Mouse (Mus musculus) erythroblast, embryonic 14.5 days (primary cell): ENCODE data around the gene Kctd7. TPM values are rescaled to one million over a fixed set of nuclear protein-coding genes. Genes with fewer than 3 reads are reported as not detected.

Experiments used
- H3K27me3 ChIP-seq: 2 replicates; pipeline ENCODE4 v1.6.1; 2012; ENCODE audit warnings: inconsistent platforms; ENCODE audit not compliant: control insufficient read depth
- H3K36me3 ChIP-seq: 2 replicates; pipeline ENCODE4 v1.6.1; 2012; ENCODE audit warnings: mild to moderate bottlenecking, inconsistent platforms; ENCODE audit not compliant: control insufficient read depth
- H3K4me1 ChIP-seq: 2 replicates; pipeline ENCODE4 v1.6.1; 2012; ENCODE audit warnings: inconsistent platforms; ENCODE audit not compliant: control insufficient read depth
- H3K4me3 ChIP-seq: replicated peaks from 2 replicates; pipeline ENCODE3; 2012; ENCODE audit warnings: moderate library complexity, mild to moderate bottlenecking, inconsistent platforms
- H3K9me3 ChIP-seq: 2 replicates; pipeline ENCODE4 v1.6.1; 2012; ENCODE audit warnings: low read length, inconsistent platforms, mixed read lengths; ENCODE audit not compliant: control insufficient read depth
- GATA1 ChIP-seq: IDR thresholded peaks from 2 replicates; pipeline ENCODE4 v1.6.1; 2012; ENCODE audit warnings: low read length, inconsistent platforms, mixed read lengths
- TAL1 ChIP-seq: IDR thresholded peaks from 3 replicates; pipeline ENCODE4 v1.6.1; 2012; ENCODE audit warnings: low read length, inconsistent platforms, mixed read lengths
- polyA plus RNA-seq: library from polyadenylated mRNA; stranded (reverse); fragments of >175 nt; gene quantifications from 2 replicates; pipeline ENCODE4 v1.2.3, GENCODE M21; 2012

Gene Kctd7
- polyA plus RNA-seq, 1 experiment = 2.1 TPM

DNA sequence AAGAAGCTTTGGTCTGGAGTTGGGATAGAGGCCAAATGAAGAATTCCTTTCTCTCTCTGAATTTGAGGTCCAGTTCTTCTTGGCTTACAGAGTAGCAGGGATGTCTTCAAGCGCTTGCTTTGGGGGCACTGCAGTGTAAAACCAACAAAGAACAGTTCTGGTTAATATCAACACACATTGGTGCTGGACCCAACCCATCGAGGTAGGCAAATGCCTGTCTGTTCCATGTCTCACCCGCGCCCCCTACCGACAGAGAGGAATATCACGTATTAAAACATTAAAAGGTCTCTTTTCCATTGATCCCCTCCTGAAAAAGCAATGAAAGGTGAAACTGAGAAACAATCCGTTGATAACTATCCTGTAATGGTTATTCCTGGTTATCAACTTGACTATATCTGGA lies 19.0 kb downstream of the Kctd7 start:
- no peaks in the 10 kb centered on the region for H3K27me3 ChIP-seq
- TF ChIP-seq GATA1 (no peak), TAL1 (no peak)
- peaks cover 58% of the 10 kb centered on the region for H3K4me1 ChIP-seq
- H3K9me3 ChIP-seq = no peaks in the 10 kb centered on the region
- no peak overlapping the region for H3K4me3 ChIP-seq
- no peaks in the 10 kb centered on the region for H3K36me3 ChIP-seq

DNA sequence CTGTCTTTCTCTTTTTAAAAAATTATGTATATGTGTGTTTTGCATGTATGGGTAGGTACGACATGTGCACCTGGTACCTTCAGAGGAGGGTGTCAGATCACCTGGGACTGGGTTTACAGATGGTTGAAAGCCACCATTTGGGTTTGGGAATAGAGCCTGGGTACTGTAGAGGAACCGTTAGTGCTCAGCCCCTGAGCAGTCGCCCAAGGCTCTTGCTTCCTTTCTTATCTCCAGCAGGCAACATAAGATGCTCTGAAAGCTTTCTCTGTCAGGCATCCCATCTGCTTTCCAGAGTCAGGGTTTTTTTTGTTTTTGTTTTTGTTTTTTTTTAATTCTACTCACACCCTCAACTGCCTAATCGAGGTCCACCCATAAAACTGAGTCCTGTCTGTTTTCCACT lies 20.6 kb downstream of the Kctd7 start:
- Histone ChIP-seq H3K27me3 (no peaks in the 10 kb centered on the region), H3K9me3 (no peaks in the 10 kb centered on the region), H3K36me3 (peaks cover 7% of the 10 kb centered on the region), H3K4me3 (no peak overlapping the region), H3K4me1 (peaks cover 72% of the 10 kb centered on the region)
- TF ChIP-seq GATA1 (no peak), TAL1 (no peak)

DNA sequence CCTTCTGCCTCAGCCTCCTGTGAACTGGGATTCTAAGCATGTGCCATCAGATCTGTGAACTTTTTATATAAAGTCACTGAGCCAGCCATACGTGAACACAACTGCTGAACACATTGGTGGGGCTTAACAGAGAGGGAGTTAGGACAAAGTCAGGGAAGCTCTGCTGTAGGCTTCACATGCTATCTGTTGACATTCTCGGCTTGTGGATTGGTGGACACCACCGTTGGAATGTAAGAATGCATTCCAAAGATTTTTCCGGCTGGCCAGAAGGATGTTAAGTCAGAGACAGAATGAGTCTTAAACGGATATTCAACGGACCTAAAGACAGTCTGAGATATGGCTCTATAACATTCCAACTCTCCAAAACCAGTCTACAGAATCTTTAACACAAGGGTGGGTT lies 24.4 kb downstream of the Kctd7 start:
- Histone ChIP-seq H3K4me3 (no peak overlapping the region), H3K27me3 (no peaks in the 10 kb centered on the region), H3K4me1 (peaks cover 84% of the 10 kb centered on the region), H3K9me3 (no peaks in the 10 kb centered on the region), H3K36me3 (peaks cover 12% of the 10 kb centered on the region)
- TF ChIP-seq TAL1 (no peak), GATA1 (no peak)

DNA sequence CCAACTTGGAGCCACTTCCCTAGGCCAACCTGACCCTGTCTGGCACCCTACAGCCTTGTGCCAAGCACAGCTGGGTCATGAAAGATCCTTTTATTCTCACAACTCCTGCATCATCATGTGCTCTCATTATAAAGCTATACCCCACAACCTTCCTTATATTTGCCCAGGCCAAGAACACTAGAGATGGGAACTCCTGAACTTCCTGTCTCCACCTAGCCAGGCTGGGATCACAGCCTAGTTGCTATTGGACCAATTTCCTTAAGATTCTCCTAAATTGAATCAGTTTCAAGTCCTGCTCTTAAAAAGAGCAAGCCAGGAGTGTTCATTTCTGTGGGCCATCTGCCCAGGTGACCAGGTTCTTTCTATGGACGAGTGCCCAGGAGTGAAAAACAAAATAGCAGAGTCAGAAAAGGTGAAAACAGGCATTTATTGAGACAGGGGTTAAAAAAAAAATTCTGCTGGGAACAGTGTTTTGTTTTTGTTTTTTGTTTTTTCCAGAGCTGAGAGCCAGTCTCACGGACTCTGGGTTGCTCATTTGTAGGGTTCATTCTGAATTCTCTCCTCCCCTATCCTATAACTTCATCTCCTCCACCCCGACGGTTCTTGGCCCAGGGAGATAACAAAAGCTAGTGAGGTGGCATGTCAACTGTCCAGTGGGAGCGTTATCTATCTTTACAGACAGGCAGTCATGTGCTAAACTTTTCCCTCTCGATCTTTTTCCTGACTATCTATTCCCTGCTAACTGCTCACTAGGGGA lies 26.2 kb downstream of the Kctd7 start:
- Histone ChIP-seq H3K27me3 (no peaks in the 10 kb centered on the region), H3K4me3 (peak overlapping the region; percentile 98), H3K36me3 (peaks cover 27% of the 10 kb centered on the region), H3K4me1 (peaks cover 84% of the 10 kb centered on the region), H3K9me3 (no peaks in the 10 kb centered on the region)
- peak; percentile 79 for TF ChIP-seq TAL1
- peak; percentile 96 for TF ChIP-seq GATA1

DNA sequence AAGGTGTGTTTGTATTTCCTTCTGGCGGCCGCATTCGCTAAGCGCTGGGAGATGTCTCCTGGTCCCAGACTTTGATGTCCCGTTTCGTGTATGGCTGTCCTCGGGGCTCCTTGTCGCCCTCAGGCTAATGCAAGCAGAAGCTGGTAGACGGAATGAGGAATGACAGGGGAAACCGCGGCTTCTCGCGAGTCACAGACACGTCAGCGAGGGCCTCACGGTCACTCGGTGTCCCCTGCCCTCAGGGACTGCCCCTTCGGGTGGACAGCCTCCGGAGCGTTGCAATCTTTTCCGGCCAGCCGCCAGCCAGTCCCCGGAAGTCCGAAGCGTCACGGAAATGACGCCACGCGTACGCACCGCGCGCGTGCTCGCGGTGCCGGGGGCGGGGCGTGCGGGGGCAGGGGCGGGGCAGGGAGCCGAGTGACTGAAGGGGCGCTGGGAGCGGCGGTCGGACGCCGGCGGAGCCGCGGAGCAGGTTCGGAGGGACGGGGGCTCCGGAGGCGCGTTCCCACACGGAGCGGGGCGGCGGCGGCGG lies 26.8 kb downstream of the Kctd7 start, which contains the start of gene Rabgef1:
Gene Rabgef1, plus strand, starts transcription at position 376 of the 532 bp plus-strand sequence.
- Histone ChIP-seq H3K4me1 (peaks cover 83% of the 10 kb centered on the region), H3K27me3 (no peaks in the 10 kb centered on the region), H3K9me3 (no peaks in the 10 kb centered on the region), H3K4me3 (peak within 1 kb of the TSS; percentile 98), H3K36me3 (peaks cover 33% of the 10 kb centered on the region)
- TF ChIP-seq TAL1 (no peak; the same call in 2 of the 3 replicates), GATA1 (no peak)

DNA sequence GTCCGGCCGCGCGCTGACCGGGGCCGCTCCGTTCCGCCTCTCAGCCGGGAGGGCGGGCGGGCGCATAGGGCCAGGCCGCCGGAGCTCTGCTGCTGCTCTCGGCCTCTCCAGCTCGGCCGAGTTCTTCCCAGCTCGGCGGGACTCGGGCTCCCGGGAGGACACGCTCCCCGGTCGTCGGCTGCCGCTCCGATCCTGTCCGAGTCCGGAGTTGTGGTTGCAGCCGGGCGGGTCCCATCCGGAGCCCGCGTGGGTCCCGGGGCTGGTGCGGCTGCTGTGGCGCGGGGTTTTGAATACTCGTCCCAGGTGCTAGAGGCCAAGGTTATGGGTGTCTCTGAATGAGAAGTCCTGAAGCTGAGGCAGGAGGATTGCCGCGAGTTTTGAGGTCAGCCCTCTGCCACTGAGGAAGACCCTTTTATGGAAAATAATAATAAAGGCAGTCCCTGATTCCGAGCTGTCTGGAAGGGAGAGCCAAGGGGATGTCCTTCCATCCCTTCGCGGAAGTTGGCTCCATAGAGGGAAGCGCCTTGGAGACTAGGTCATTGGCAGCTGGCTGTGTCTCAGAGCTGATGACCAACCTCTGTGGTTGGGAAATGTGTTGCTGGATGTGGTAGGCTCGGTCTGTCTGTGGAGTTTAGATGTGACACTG lies 27.4 kb downstream of the Kctd7 start:
- peak overlapping the region; percentile 98 for H3K4me3 ChIP-seq
- H3K9me3 ChIP-seq = no peaks in the 10 kb centered on the region
- peaks cover 35% of the 10 kb centered on the region for H3K36me3 ChIP-seq
- TF ChIP-seq GATA1 (no peak), TAL1 (no peak)
- peaks cover 81% of the 10 kb centered on the region for H3K4me1 ChIP-seq
- no peaks in the 10 kb centered on the region for H3K27me3 ChIP-seq

DNA sequence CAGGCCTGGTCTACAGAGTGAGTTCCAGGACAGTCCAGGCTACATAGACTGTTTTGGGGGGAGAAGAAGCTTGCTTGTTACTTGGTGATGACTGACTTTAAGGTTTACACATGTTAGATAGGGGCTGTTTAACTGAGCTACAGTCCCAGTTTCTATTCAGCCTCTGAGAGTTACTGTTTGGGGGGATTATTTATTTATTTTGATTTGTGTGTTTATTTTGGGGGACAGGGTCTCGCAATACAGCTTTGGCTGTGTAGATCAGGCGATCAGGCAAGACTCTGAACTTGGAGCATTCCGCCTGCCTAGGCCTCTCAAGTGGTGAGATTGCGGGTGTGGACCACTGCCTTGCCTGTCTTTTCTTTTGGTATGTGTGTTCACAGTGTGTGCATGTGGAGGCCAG lies 28.4 kb downstream of the Kctd7 start:
- peaks cover 81% of the 10 kb centered on the region for H3K4me1 ChIP-seq
- H3K36me3 ChIP-seq = peaks cover 41% of the 10 kb centered on the region
- H3K4me3 ChIP-seq = peak overlapping the region; percentile 98
- no peaks in the 10 kb centered on the region for H3K27me3 ChIP-seq
- no peak for TF ChIP-seq TAL1
- TF ChIP-seq GATA1 = no peak
- H3K9me3 ChIP-seq = no peaks in the 10 kb centered on the region

DNA sequence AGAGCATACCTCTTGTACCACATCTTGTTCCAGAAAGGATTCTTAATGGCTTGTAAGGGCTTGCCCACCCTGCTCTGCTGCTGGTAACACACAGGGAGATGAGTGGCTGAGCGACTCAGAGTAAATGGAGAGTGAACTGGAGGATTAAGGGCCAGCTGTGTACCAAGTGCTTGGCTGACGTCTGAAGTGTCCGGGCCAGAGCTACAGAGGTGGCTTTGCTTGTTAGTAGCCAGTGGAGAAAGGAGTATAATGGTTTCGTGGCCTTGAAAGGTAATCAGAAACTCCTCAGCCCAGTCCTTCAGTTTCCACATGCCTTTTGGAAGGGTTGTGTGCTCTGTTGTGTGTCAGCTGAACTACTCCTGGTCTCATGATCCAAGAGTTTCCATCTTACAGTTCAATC lies 33.2 kb downstream of the Kctd7 start:
- Histone ChIP-seq H3K4me1 (peaks cover 73% of the 10 kb centered on the region), H3K27me3 (no peaks in the 10 kb centered on the region), H3K4me3 (no peak overlapping the region), H3K9me3 (no peaks in the 10 kb centered on the region), H3K36me3 (peaks cover 56% of the 10 kb centered on the region)
- TF ChIP-seq TAL1 = no peak
- no peak for TF ChIP-seq GATA1

DNA sequence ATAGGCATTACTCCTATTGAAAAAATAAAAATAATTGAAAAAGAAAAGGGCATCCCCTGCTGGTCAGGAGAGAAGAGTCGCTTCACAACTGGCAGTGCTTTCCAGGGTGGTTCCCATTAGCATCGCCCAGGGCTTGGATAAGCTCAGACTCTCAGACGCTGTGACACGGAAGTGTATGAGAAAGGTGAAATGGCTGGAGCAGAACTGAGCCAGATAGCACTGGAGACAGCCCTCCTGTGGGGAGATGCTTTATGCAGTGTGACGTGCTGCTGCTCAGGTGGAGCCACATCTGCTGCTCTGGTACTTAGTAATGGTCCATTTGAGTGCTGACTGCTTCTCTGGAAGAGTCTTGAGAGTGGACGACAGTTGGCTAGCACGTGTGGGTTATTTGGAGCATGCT lies 35.7 kb downstream of the Kctd7 start:
- no peaks in the 10 kb centered on the region for H3K9me3 ChIP-seq
- no peak overlapping the region for H3K4me3 ChIP-seq
- no peaks in the 10 kb centered on the region for H3K27me3 ChIP-seq
- H3K4me1 ChIP-seq = peaks cover 70% of the 10 kb centered on the region
- peaks cover 62% of the 10 kb centered on the region for H3K36me3 ChIP-seq
- TF ChIP-seq GATA1 (no peak), TAL1 (no peak)
